Mouse (Mus musculus): ENCODE data around the gene Polr3gl.

- TF ChIP-seq POLR2A (IDR thresholded peaks at IDR 0.05; ENCODE audit: extremely low read depth, insufficient read depth, low read length) (no peak), CTCF (IDR thresholded peaks at IDR 0.05; ENCODE audit: extremely low read depth, insufficient read depth, low read length) (no peak)
Observed at GRCm38 (mm10) chr3:96549346-96549745, 44.6 kb downstream of the Polr3gl start.
